Comparison of ENCODE assay signal across 8 mouse cellular contexts in the genomic region with DNA sequence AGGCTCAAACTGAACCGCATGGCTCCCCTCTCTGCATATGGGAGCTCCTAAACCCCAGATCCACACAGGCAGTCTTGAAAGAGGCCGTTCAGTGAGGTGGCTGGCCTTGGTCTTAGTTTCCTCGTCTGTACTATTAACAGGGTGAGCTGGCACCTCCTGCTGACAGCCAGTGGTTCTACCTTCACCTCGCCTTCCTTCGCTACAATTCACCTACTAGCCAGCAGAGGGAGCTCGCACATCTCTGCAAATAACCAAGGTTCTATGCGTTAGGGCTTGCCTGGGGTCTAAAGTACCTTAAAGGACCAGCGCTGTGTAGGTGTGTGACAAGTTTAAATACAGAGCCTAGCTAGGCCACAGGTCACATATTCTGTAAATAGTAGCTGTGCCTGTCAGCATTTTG. TPM values are rescaled to one million over a fixed set of nuclear protein-coding genes. Genes with fewer than 3 reads are reported as not detected.
A peak's percentile ranks its signal among the peaks of the same experiment; 100 is the strongest.
DNase-seq lines count a peak whose midpoint lies in the region; ATAC-seq lines count a peak whose summit lies in the region.

No protein-coding gene starts in this region.

- H3K9ac ChIP-seq in intestine, embryonic 16.5 days (ENCODE audit: low read depth, low read length) = 0 out of 2 replicates have a peak overlapping the region, but pooled peaks have one; percentile 40

- intact Hi-C loops in left cerebral cortex, postnatal 25 days (cut with DNase I) = loop anchor here (1.0 to 10.0 kb wide), 3 partner anchors 51 to 278 kb away; partner anchors contain the start of gene Gnai3

- no peaks in the 10 kb centered on the region for H3K9me3 ChIP-seq in intestine, embryonic 16.5 days (ENCODE audit: control insufficient read depth, low read length)
- H3K9me3 ChIP-seq in midbrain, embryonic 10.5 days (replicated peaks) = no peaks in the 10 kb centered on the region

- H3K27me3 ChIP-seq in intestine, embryonic 16.5 days (replicated peaks; ENCODE audit: control insufficient read depth, insufficient read depth, low read length) = no peaks in the 10 kb centered on the region
- 0 out of 2 replicates have a peak, but pooled peaks cover 4% of the 10 kb centered on the region for H3K27me3 ChIP-seq in midbrain, embryonic 10.5 days (ENCODE audit: low read depth, poor library complexity, severe bottlenecking)

- ATAC-seq in intestine, embryonic 16.5 days = peak; percentile 66

- peak; percentile 79 to 82 for DNase-seq in adrenal gland, adult 18-20 months (ENCODE audit: low spot score in 2 of 2)
- DNase-seq in embryo, embryonic 10.5 days (ENCODE audit: low spot score) = peak; percentile 96
- peak; percentile 70 for DNase-seq in gastrocnemius, postnatal 25 days
- peak; percentile 92 to 96 for DNase-seq in left cerebral cortex, postnatal 25 days (ENCODE audit: low spot score in 2 of 2)
- DNase-seq in midbrain, embryonic 10.5 days (ENCODE audit: low spot score) = peak; percentile 87
- DNase-seq in right cerebral cortex, postnatal 36 days (ENCODE audit: low spot score in 2 of 2) = peak; percentile 82
- peak; percentile 76 to 87 for DNase-seq in urinary bladder, postnatal 4 days (ENCODE audit: low spot score in 2 of 2)

- H3K27ac ChIP-seq in intestine, embryonic 16.5 days (ENCODE audit: low read length) = peak overlapping the region; percentile 56
- no peak overlapping the region for H3K27ac ChIP-seq in midbrain, embryonic 10.5 days (replicated peaks)

- H3K36me3 ChIP-seq in intestine, embryonic 16.5 days (ENCODE audit: control insufficient read depth, insufficient read depth, low read length) = no peaks in the 10 kb centered on the region
- H3K36me3 ChIP-seq in midbrain, embryonic 10.5 days = no peaks in the 10 kb centered on the region

- H3K4me3 ChIP-seq in intestine, embryonic 16.5 days (ENCODE audit: low read length) = no peak overlapping the region
- H3K4me3 ChIP-seq in midbrain, embryonic 10.5 days = no peak overlapping the region

- H3K4me1 ChIP-seq in intestine, embryonic 16.5 days (ENCODE audit: control insufficient read depth, insufficient read depth, low read length) = peaks cover 39% of the 10 kb centered on the region
- H3K4me1 ChIP-seq in midbrain, embryonic 10.5 days = peaks cover 23% of the 10 kb centered on the region

- no peak overlapping the region for H3K4me2 ChIP-seq in intestine, embryonic 16.5 days (ENCODE audit: low read depth, low read length)

- WGBS in intestine, embryonic 16.5 days = 6% methylated on average over 8 of the region's 8 CpGs
- WGBS in midbrain, embryonic 10.5 days = 8% methylated on average over 8 of the region's 8 CpGs

RNA-seq across cellular contexts. Expression of gene Eps8l3, which starts 9.9 kb away (rescaled TPM):
- not detected for total RNA-seq in adrenal gland, adult 18-20 months (2021)
- not detected for total RNA-seq in gastrocnemius, postnatal 25 days (2021)
- polyA plus RNA-seq in intestine, embryonic 16.5 days (2015; fragmentation: Nextera tagmentation; extraction: Ambion mirVana) = 274 and 322 TPM in 2 replicates
- total RNA-seq in left cerebral cortex, postnatal 25 days (2021) = not detected
- polyA plus RNA-seq in midbrain, embryonic 10.5 days (2016; fragmentation: Nextera tagmentation; extraction: Ambion mirVana) = not detected in 2 replicates

RNA-seq across cellular contexts. Expression of gene Gstm5, which starts 28.5 kb away (rescaled TPM):
- 10 to 100 TPM; 30.0 to 48.3 TPM for total RNA-seq in adrenal gland, adult 18-20 months (2021)
- total RNA-seq in gastrocnemius, postnatal 25 days (2021) = 10 to 100 TPM; 72.6 to 73.7 TPM
- polyA plus RNA-seq in intestine, embryonic 16.5 days (2015; fragmentation: Nextera tagmentation; extraction: Ambion mirVana) = 168 and 171 TPM in 2 replicates
- 100 to 1,000 TPM; 234 to 260 TPM for total RNA-seq in left cerebral cortex, postnatal 25 days (2021)
- polyA plus RNA-seq in midbrain, embryonic 10.5 days (2016; fragmentation: Nextera tagmentation; extraction: Ambion mirVana) = 240 and 243 TPM in 2 replicates
